Mouse (Mus musculus) stomach, embryonic 15.5 days (tissue): ENCODE data around the gene Aldh3a1. TPM values are rescaled to one million over a fixed set of nuclear protein-coding genes. Genes with fewer than 3 reads are reported as not detected.
"Not testable (repeated sequence)": the region's sequence is repeated elsewhere in the genome, so short reads cannot be mapped to it uniquely, and the experiment has no call there.

Source experiments
- ATAC-seq: fragments of 200-750 bp; cut with Nextera tagmentation; 2 replicates; pipeline ENCODE4 v1.8.0; 2017; ENCODE audit warnings: low read depth, moderate number of reproducible peaks, moderate TSS enrichment; ENCODE audit not compliant: insufficient read depth, low FRiP score
- H3K27ac ChIP-seq: fragments of 300-500 bp; sonication (generic); 2 replicates; pipeline ENCODE4 v1.5.1; 2015; ENCODE audit warnings: mild to moderate bottlenecking, inconsistent platforms
- H3K27me3 ChIP-seq: fragments of 300-500 bp; sonication (generic); replicated peaks from 2 replicates; pipeline ENCODE4 v1.6.1; 2015; ENCODE audit warnings: inconsistent platforms
- H3K36me3 ChIP-seq: fragments of 300-500 bp; sonication (generic); 2 replicates; pipeline ENCODE4 v1.6.1; 2015; ENCODE audit warnings: inconsistent platforms
- H3K4me1 ChIP-seq: fragments of 300-500 bp; sonication (generic); 2 replicates; pipeline ENCODE4 v1.6.1; 2015; ENCODE audit warnings: inconsistent platforms
- H3K4me2 ChIP-seq: fragments of 300-500 bp; sonication (generic); 2 replicates; pipeline ENCODE4 v1.6.1; 2015; ENCODE audit warnings: mild to moderate bottlenecking, inconsistent platforms
- H3K4me3 ChIP-seq: fragments of 300-500 bp; sonication (generic); replicated peaks from 2 replicates; pipeline ENCODE4 v1.5.1; 2015; ENCODE audit warnings: inconsistent platforms
- H3K9ac ChIP-seq: fragments of 300-500 bp; sonication (generic); 2 replicates; pipeline ENCODE4 v1.6.1; 2015; ENCODE audit warnings: inconsistent platforms
- H3K9me3 ChIP-seq: fragments of 300-500 bp; sonication (generic); 2 replicates; pipeline ENCODE4 v1.6.1; 2016; ENCODE audit warnings: inconsistent platforms
- WGBS: fragments of 180-500 bp; shearing (Covaris S2); methylation state at CpG from one replicate; pipeline ENCODE4 v1.1.7; 2015; 5-methylcytosine and 5-hydroxymethylcytosine counted together
- polyA plus RNA-seq: library from polyadenylated mRNA; unstranded; fragments of >200 nt; fragmentation: Nextera tagmentation; extraction: Ambion mirVana; gene quantifications from 2 replicates; pipeline ENCODE4 v1.2.1, GENCODE M21; 2015

The Aldh3a1 gene
- 0.19 TPM in 1 of 2 replicates, not detected in the other for polyA plus RNA-seq

DNA sequence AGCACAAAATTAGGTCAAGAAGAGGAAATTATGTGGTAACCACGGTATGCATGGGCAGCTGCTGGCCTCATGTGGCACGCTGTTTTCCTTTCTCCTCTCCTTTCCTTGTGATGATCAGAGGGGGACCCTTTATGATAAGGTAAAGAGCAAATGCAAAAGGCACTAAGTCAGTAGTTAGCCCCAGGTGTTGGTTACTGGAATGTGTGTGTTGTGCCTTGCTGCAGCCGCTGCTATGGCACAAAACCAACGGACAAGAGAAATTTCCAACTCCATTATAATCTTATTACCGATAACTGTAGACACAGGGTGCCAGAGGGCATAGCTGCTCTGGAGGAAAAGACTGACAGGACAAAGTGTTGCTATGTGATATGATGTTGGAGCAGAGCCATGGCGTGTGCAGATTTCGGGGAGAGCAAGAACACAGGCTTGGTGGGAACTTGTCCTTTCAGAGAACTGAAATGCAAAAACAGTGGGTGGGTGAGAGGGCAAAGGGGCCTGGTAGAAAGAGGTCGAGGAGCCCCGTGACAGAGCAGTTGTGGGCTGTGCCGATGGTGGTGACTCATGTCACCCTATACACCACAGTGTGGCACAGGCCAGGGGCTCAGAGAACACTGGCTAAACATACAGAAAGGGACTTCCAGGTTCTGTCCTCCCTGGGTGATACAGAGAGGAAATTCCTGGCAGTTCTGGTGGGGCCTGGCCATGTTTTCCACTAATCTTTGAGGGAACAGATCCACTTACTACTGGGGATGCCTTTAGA, at the start of gene Aldh3a1:
Gene Aldh3a1 (plus strand): TSS at position 51 of the 760 bp plus-strand sequence.
- ATAC-seq: no peak
- WGBS: 69% methylated on average over 10 of the region's 10 CpGs
- no peak within 1 kb of the TSS for H3K4me3 ChIP-seq
- no peaks in the 10 kb centered on the region for H3K9me3 ChIP-seq
- H3K9ac ChIP-seq: no peak within 1 kb of the TSS
- H3K27ac ChIP-seq: no peak within 1 kb of the TSS
- H3K27me3 ChIP-seq: 0 out of 2 replicates have a peak, but pooled peaks cover 1% of the 10 kb centered on the region
- H3K36me3 ChIP-seq: no peaks in the 10 kb centered on the region
- H3K4me2 ChIP-seq: no peak within 1 kb of the TSS
- H3K4me1 ChIP-seq: peaks cover 8% of the 10 kb centered on the region; the same call in 1 of the 2 replicates

DNA sequence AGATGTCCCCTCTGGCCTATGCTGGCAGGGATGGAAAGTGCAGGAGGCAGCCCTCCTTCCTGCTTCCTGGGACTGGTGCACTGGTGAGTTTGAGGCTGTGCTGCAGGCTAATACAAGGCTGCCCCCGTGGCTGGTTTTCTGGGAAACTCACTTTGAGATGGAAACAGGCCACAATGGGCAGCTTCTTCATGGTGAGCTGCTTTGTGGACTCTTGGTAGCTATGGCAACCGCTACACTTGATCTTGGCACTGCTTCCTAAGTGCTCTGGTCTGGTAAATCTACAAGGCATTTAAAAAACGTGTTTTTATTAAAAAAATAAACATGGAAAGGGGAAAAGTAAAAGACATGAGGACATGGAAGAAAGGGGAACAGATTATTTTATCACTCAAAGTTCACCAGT, 49.2 kb upstream of the Aldh3a1 start:
- no peaks in the 10 kb centered on the region for H3K27me3 ChIP-seq

DNA sequence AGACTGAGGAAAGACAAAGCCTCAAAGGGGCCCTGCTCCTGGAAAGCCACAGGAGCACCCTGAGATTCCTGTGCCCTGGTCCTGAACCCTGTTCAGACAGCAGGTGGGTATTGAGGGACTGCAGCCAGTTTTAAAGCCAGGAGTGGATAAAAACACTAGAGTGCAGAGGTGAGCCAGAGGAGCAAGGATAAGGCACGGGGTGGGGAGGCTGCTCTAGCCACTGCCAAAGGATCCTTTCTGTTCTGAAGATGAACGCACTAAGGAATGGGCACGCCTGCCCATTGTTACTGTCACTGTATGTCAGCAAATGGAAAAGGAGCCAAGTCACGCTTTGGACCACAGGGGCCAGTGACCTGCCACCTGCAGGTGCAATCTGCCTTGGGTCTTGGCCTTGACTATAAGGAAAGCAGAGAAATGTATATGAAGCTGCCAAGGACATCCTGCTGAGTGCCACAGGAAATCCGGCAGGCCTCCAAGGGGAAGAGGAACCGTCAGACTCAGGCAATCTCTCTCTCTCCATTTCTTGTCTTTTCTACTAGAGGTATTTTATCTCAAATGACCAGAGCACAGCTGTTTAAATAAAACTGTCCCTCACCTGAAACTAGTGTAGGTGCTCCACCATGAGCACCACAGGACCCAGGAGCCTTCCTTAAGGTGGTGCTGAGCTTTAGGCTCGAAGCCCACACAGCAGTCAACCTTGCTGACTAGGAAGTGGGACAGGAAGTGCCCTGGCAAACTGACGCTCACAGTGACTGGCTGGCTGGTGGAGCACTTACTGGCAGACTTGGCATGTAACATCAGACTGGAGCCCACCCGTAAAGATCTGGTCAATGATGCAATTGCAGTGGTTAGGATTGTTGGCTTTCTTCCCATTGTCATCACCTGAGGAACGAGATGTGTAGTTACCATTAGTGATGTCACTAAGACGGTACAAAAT, 47.3 kb upstream of the Aldh3a1 start:
- Histone ChIP-seq H3K9me3 (no peaks in the 10 kb centered on the region), H3K9ac (no peak overlapping the region), H3K4me3 (no peak overlapping the region), H3K4me2 (no peak overlapping the region), H3K4me1 (no peaks in the 10 kb centered on the region), H3K27me3 (no peaks in the 10 kb centered on the region), H3K27ac (no peak overlapping the region), H3K36me3 (peaks cover 84% of the 10 kb centered on the region)
- ATAC-seq: no peak
- WGBS: 76% methylated on average over 11 of the region's 11 CpGs

More for the DNA sequence above, 49.2 kb upstream of the Aldh3a1 start:
- Histone ChIP-seq H3K9ac (no peak overlapping the region), H3K4me1 (no peaks in the 10 kb centered on the region), H3K4me2 (no peak overlapping the region), H3K4me3 (no peak overlapping the region), H3K36me3 (peaks cover 86% of the 10 kb centered on the region), H3K9me3 (no peaks in the 10 kb centered on the region), H3K27ac (no peak overlapping the region)
- WGBS: 68% methylated on average over 3 of the region's 3 CpGs
- ATAC-seq: no peak

DNA sequence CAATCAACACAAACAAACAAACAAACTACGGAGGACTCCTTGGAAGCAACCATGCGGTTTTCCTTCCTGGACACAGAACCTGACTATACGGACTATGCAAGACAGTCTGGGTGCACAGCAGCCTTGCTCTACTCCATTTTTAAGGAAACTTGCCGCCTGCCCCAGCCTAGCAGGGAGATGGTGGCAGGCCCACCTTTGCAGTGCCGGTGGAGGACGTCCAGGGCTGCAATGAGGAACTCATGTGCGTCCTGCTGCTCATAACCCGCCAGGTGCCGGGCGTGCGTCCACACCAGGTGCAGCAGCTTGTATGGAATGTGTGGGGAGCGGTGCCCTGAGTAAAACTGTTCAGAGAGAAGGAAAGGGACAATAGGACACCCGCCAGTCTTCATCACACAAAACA, 46.2 kb upstream of the Aldh3a1 start:
- Histone ChIP-seq H3K27ac (no peak overlapping the region), H3K4me2 (no peak overlapping the region), H3K27me3 (no peaks in the 10 kb centered on the region), H3K36me3 (peaks cover 81% of the 10 kb centered on the region), H3K4me1 (no peaks in the 10 kb centered on the region), H3K9me3 (no peaks in the 10 kb centered on the region), H3K9ac (no peak overlapping the region), H3K4me3 (no peak overlapping the region)
- ATAC-seq: no peak
- 88% methylated on average over 13 of the region's 13 CpGs for WGBS

DNA sequence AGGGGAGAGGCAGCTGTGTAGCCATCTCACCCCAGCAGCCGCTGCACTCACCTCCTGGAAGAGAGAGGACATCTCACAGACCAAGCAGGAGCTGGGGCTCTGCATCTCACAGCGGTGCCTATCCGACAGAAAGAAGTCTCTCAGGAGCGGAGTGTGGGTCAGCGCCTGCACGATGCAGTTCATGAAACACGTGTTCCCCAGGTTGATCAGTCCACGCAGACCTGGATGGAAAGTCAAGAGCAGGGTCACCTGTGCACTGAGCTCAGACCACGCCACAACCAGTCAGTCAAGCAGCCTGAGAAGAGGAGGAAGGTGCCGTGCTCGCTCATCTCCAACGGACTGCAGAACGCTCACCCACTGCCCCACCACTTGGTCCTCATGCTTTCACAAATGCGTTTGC, 44.6 kb upstream of the Aldh3a1 start:
- peaks cover 81% of the 10 kb centered on the region for H3K36me3 ChIP-seq
- ATAC-seq: no peak

DNA sequence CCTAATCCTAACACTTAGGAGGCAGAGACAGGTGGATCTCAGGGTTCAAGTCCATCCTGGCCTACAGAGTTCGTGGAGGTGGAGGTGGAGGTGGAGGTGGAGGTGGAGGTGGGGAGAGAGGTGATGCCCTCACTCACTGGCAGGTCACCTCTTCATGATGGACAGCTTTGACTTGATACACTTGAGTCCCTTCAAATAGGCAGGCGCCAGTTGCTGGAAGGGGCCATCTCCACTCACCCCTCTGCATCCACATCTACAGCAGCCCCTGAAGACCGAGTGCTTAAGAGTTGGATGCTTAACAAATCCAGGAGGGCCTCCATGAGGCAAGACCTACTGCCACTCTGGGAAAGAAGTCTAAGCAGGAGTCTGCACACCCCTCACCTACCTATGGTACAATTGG, 44.0 kb upstream of the Aldh3a1 start:
- Histone ChIP-seq H3K27me3 (no peaks in the 10 kb centered on the region), H3K36me3 (peaks cover 82% of the 10 kb centered on the region), H3K27ac (no peak overlapping the region), H3K4me1 (no peaks in the 10 kb centered on the region), H3K9ac (no peak overlapping the region), H3K9me3 (no peaks in the 10 kb centered on the region), H3K4me2 (no peak overlapping the region), H3K4me3 (no peak overlapping the region)
- no peak for ATAC-seq
- WGBS: 87% methylated on average over 3 of the region's 3 CpGs

More for the DNA sequence above, 44.6 kb upstream of the Aldh3a1 start:
- H3K9ac ChIP-seq: no peak overlapping the region
- no peak overlapping the region for H3K4me2 ChIP-seq
- no peak overlapping the region for H3K27ac ChIP-seq
- H3K4me3 ChIP-seq: no peak overlapping the region
- no peaks in the 10 kb centered on the region for H3K27me3 ChIP-seq
- no peaks in the 10 kb centered on the region for H3K9me3 ChIP-seq
- H3K4me1 ChIP-seq: no peaks in the 10 kb centered on the region
- 95% methylated on average over 14 of the region's 14 CpGs for WGBS

DNA sequence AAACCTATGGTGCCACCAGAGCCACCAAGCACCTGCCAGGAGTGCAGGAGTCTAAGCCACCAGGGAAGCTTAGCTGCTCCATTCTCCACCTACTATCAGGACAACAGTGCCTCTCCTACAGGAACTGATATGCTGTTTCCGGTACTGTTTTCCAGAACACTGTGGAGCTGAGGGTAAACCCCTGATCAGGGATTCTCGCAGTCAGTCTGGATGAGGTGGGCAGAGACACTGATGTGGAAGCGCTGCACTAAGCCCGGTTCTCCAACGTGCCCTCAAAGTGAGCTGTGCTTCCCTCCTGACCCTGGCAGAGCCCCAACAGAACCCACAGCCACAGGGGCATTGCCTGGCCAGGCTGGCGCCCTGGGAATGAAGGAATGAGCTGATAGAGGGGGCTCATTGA, 43.0 kb upstream of the Aldh3a1 start:
- no peak overlapping the region for H3K9ac ChIP-seq
- no peaks in the 10 kb centered on the region for H3K9me3 ChIP-seq
- ATAC-seq: no peak
- peaks cover 72% of the 10 kb centered on the region for H3K36me3 ChIP-seq
- 92% methylated on average over 6 of the region's 6 CpGs for WGBS
- no peaks in the 10 kb centered on the region for H3K4me1 ChIP-seq
- H3K27me3 ChIP-seq: no peaks in the 10 kb centered on the region
- no peak overlapping the region for H3K4me3 ChIP-seq
- no peak overlapping the region for H3K27ac ChIP-seq
- no peak overlapping the region for H3K4me2 ChIP-seq

DNA sequence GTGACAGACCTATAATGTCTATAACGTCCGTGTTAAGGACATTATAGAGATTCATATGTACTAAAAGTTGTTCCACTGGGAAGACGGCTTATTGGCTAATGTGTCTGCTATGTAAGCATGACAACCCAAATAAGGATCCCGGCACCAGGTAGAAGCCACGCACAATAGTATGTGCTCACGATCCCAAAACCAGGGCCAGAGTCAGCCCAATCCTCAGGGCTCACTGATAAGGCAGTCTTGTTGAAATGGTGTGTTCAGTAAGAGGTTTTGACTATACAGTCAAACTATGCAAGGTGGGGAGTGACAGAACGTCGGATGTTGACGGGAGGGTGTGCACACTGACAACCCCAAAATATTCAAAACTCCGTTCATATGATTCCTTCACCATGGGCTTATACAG, 42.5 kb upstream of the Aldh3a1 start:
- Histone ChIP-seq H3K27me3 (no peaks in the 10 kb centered on the region), H3K4me1 (no peaks in the 10 kb centered on the region), H3K9ac (no peak overlapping the region), H3K4me3 (no peak overlapping the region), H3K9me3 (no peaks in the 10 kb centered on the region), H3K36me3 (peaks cover 67% of the 10 kb centered on the region), H3K27ac (no peak overlapping the region), H3K4me2 (no peak overlapping the region)
- WGBS: 93% methylated on average over 10 of the region's 10 CpGs
- ATAC-seq: no peak

DNA sequence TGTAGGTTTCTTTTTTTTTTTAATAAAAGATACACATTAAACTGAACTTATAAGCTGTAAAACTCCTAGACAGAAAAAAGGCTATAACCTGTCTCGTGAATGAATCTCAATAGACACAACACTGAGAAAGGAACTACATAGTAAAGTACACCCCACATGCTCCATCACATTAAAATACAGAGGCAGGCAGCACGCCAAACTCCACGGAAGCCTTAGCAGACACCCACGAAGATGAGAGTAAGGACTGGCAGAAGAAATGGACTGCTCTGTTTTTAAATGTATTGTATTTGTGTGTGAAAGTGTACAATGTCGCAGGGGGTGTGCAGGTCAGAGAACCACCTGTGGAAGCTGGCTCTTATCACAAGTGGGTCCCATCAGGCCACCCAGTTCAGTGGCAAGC, 37.2 kb upstream of the Aldh3a1 start:
- no peak overlapping the region for H3K27ac ChIP-seq
- peaks cover 25% of the 10 kb centered on the region for H3K36me3 ChIP-seq
- peaks cover 8% of the 10 kb centered on the region for H3K4me1 ChIP-seq
- H3K27me3 ChIP-seq: no peaks in the 10 kb centered on the region
- no peak overlapping the region for H3K4me3 ChIP-seq
- no peak for ATAC-seq
- no peak overlapping the region for H3K9ac ChIP-seq
- WGBS: 77% methylated on average over 5 of the region's 5 CpGs
- no peak overlapping the region for H3K4me2 ChIP-seq
- no peaks in the 10 kb centered on the region for H3K9me3 ChIP-seq

DNA sequence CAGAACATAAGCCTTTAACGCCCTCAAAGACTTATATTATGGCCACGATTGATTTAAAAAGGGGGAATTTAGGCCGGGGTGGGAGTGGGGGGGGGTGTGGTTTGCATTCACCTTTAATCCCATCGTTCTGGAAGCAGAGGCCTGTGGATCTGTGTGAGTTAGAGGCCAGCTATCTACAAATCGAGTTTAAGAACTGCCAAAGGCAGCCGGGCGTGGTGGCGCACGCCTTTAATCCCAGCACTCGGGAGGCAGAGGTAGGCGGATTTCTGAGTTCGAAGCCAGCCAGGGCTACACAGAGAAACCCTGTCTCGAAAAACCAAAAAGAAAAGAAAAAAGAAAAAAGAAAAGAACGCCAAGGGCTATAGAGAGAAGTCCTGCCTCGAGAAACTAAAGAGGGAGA, 33.9 kb upstream of the Aldh3a1 start:
- Histone ChIP-seq H3K4me1 (peaks cover 12% of the 10 kb centered on the region), H3K4me3 (peak overlapping the region; percentile 98), H3K4me2 (peak overlapping the region; percentile 75)
- not testable (repeated sequence) for H3K27ac ChIP-seq, H3K27me3 ChIP-seq, ATAC-seq, H3K9me3 ChIP-seq, H3K9ac ChIP-seq, H3K36me3 ChIP-seq
- 29% methylated on average over 15 of the region's 15 CpGs for WGBS

DNA sequence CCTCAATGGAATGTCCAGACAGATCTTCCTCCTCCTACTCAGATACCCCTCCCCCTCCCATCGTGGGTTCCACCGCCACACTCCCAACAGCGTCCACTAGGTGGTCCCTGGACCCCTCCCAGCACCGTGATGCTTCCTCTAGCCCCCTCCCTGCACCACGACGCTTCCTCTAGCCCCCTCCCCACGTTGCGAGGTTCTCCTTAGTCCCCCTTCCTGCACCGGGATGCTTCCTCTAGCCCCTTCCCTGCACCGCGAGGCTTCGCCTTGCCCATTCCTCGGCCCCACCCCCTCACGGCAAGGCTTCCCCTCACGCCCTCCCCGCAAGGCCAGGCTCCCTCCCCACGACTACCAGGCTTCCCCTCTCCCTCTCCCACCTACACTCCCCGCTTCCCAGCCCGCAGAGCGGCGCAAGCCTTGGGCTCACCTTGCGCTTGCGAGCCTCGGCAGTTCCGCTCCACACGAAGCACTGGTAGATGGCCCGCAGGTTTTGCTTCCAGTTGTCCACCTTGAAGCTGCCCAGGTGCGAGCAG, 33.0 kb upstream of the Aldh3a1 start:
- no peaks in the 10 kb centered on the region for H3K36me3 ChIP-seq
- H3K27me3 ChIP-seq: no peaks in the 10 kb centered on the region
- H3K9ac ChIP-seq: peak overlapping the region; percentile 100
- peak overlapping the region; percentile 75 for H3K4me2 ChIP-seq
- ATAC-seq: peak; percentile 3; the same call in 1 of the 2 replicates
- peak overlapping the region; percentile 98 for H3K4me3 ChIP-seq
- no peaks in the 10 kb centered on the region for H3K9me3 ChIP-seq
- H3K27ac ChIP-seq: peak overlapping the region; percentile 98
- peaks cover 12% of the 10 kb centered on the region for H3K4me1 ChIP-seq
- under 1% methylated on average over 27 of the region's 28 CpGs for WGBS
